Mouse (Mus musculus) NIH3T3 (cell line): ENCODE measurements around the gene Olfr726.

Experiments used
- DNase-seq: peaks from one replicate; pipeline ENCODE4 v3.0.0-alpha.2; 2012; ENCODE audit warnings: low read depth

Olfr726 gene

DNA sequence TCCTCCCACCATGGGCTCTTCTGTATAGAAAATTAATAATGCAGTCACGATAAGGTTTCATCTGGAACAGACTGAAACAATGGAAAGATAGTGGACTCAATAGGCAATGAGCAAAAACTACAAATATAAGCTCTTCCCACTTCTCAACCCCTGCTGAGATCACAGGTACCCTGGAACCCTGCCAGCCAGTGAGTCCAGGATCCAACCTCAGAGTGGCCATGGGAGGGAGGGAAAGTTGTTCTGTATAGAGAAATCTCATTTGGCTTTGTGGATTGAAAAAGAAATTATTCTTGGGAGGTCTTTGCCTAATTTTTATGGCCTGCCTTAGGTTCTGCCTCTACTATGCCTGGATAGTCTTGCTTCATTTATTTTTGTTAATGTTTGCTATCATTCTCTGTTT is at the start of gene Olfr726:
Olfr726 (minus strand) TSS at position 101 of the 400 bp plus-strand sequence.
- DNase-seq = no peak

DNA sequence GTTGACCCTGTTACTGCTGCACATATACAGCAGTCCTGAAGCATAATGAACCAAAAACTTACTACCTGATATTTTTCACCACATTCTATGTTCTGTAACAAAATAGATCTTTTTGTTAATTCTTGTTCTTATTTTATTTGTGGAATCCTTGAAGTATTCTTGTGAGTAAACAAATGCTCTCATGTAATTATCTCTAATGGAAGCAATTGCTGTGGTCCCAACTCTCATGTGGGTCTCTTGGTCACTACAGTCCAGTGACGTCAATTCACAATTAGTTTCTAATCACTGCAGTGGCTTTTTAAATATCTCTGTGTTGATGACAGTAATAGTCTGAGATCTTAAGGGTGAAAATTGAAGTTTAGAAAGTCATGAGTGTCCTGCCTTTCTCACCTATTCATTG is 32.1 kb upstream of the Olfr726 start, which contains the start of gene Olfr727:
Olfr727 (plus strand) TSS at position 301 of the 400 bp plus-strand sequence.
- DNase-seq = no peak

DNA sequence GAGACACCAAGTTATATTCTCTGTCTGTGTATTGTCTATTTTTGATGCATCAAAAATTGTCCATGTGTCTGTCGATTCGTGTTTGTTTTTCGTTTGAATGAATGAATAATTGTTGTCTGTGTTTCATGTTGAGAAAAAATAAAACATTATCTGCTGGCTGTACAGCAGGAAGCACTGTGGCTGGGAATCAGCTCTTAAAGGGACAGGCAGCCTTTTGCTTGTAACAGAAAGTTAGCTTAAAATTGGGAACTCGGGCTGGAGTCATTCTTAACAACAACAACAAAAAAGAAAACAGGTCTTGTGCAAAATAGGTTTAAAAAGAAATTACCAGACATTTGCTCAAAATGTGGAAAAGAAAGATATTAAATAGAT is 28.0 kb downstream of the Olfr726 start:
- no peak for DNase-seq

- DNase-seq = peak; percentile 7
These were observed 28.6 kb downstream of the Olfr726 start for GRCm38 (mm10) chr14:50061955-50062732.

DNA sequence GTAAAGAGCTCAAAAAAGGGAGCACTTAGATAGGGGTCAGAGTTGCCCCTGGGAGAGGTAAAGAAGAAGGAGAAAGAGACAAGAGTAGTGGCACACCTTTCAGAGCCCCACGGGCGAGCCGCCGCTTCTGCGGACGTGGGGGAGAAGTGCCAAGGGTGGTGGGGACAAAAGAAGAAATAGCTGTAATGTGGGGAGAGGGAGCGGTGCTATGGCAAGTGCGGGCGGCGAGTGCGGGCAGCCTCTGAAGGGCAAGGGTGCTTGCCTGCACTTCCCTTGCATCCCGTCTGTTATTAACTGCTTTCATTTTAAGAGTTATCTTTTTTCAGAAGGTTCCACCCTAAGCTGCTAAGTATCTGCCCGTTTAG is 29.2 kb downstream of the Olfr726 start:
- DNase-seq = no peak

- DNase-seq = no peak
These were observed 29.6 kb downstream of the Olfr726 start for GRCm38 (mm10) chr14:50061179-50061578.

DNA sequence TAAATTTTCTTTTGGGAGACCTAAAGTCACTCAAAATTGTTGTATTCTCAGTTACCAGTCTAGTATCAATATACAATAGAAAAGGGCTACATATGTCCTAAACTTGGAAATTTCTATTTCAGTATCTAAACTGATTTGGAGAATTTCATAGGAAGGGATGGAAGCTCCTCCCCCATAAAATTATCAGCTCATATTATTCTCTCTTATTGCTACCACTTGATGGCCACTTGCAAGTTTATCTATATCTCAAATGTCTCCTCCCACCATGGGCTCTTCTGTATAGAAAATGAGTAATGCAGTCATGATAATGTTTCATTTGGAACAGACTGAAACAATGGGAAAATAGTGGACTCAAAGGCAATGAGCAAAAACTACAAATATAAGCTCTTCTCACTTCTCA is 50.5 kb downstream of the Olfr726 start, which contains the start of gene Olfr725:
Olfr725 (minus strand) TSS at position 101 of the 400 bp plus-strand sequence.
- no peak for DNase-seq
